Mouse (Mus musculus): ENCODE data around the gene Ttc30a2. TPM values are rescaled to one million over a fixed set of nuclear protein-coding genes. Genes with fewer than 3 reads are reported as not detected.

The Ttc30a2 gene
- polyA plus RNA-seq, 1 experiment from 2014 or later: 0.70 TPM

Other genes with a start within 250 kb of the Ttc30a2 start
- gene Agps, start 146.0 kb downstream of the Ttc30a2 start, polyA plus RNA-seq (2014; fragmentation: Nextera tagmentation; extraction: Ambion mirVana): 44.2 and 45.3 TPM in 2 replicates
- 8.0 and 9.0 TPM in 2 replicates for gene Ttc30b, start 39.6 kb downstream of the Ttc30a2 start, polyA plus RNA-seq (2014; fragmentation: Nextera tagmentation; extraction: Ambion mirVana)
- 11.7 and 13.8 TPM in 2 replicates for gene Ttc30a1, start 3.8 kb upstream of the Ttc30a2 start, polyA plus RNA-seq (2014; fragmentation: Nextera tagmentation; extraction: Ambion mirVana)

Measured in embryonic facial prominence, embryonic 11.5 days (tissue).